Mouse (Mus musculus): ENCODE measurements at regions not wholly inside any gene's neighbourhood (a gene's known extent, or its start where the extent isn't known, plus 50 kb on each side); places are given as distances from the start of the nearest gene placed in this dataset.
"Not testable (repeated sequence)": the region's sequence is repeated elsewhere in the genome, so short reads cannot be mapped to it uniquely, and the experiment has no call there.

- not testable (repeated sequence) for DNase-seq (ENCODE audit: low spot score in 2 of 2)
These were observed 639.2 kb upstream of the Olfr1507 start for GRCm38 (mm10) chr14:53134783-53135182.

- peak; percentile 11 to 14 for DNase-seq (ENCODE audit: low spot score in 2 of 2)
These were observed 636.8 kb upstream of the Olfr1507 start for GRCm38 (mm10) chr14:53132390-53132789.

- peak; percentile 31 to 55 for DNase-seq (ENCODE audit: low spot score in 2 of 2)
These were observed 626.2 kb upstream of the Olfr1507 start for GRCm38 (mm10) chr14:53121704-53122103.

GRCm38 (mm10) chr14:53109732-53110131, 614.2 kb upstream of the Olfr1507 start:
- not testable (repeated sequence) for DNase-seq (ENCODE audit: low spot score in 2 of 2)

GRCm38 (mm10) chr14:53101362-53101761, 605.8 kb upstream of the Olfr1507 start:
- not testable (repeated sequence) for DNase-seq (ENCODE audit: low spot score in 2 of 2)

- not testable (repeated sequence) for DNase-seq (ENCODE audit: low spot score in 2 of 2)
These were observed 595.4 kb upstream of the Olfr1507 start for GRCm38 (mm10) chr14:53090921-53091320.

- DNase-seq (ENCODE audit: low spot score in 2 of 2) = not testable (repeated sequence)
These were observed 586.3 kb upstream of the Olfr1507 start for GRCm38 (mm10) chr14:53081853-53082252.

GRCm38 (mm10) chr14:53081024-53081711, 585.6 kb upstream of the Olfr1507 start:
- DNase-seq (ENCODE audit: low spot score in 2 of 2) = not testable (repeated sequence)

GRCm38 (mm10) chr14:53080556-53080955, 585.0 kb upstream of the Olfr1507 start:
- DNase-seq (ENCODE audit: low spot score in 2 of 2) = not testable (repeated sequence)

- DNase-seq (ENCODE audit: low spot score in 2 of 2) = not testable (repeated sequence)
These were observed 580.4 kb upstream of the Olfr1507 start for GRCm38 (mm10) chr14:53075937-53076336.

- not testable (repeated sequence) for DNase-seq (ENCODE audit: low spot score in 2 of 2)
These were observed 577.6 kb upstream of the Olfr1507 start for GRCm38 (mm10) chr14:53073126-53073525.

- DNase-seq (ENCODE audit: low spot score in 2 of 2) = not testable (repeated sequence)
These were observed 577.0 kb upstream of the Olfr1507 start for GRCm38 (mm10) chr14:53072502-53072901.

GRCm38 (mm10) chr14:53054439-53054838, 558.9 kb upstream of the Olfr1507 start:
- DNase-seq (ENCODE audit: low spot score in 2 of 2) = not testable (repeated sequence)

GRCm38 (mm10) chr14:53053465-53054123, 558.0 kb upstream of the Olfr1507 start:
- DNase-seq (ENCODE audit: low spot score in 2 of 2) = not testable (repeated sequence)

GRCm38 (mm10) chr14:53047683-53048082, 552.1 kb upstream of the Olfr1507 start:
- DNase-seq (ENCODE audit: low spot score in 2 of 2) = not testable (repeated sequence)

- not testable (repeated sequence) for DNase-seq (ENCODE audit: low spot score in 2 of 2)
These were observed 551.4 kb upstream of the Olfr1507 start for GRCm38 (mm10) chr14:53046975-53047374.

- peak in 1 of 2 experiments; percentile 5 for DNase-seq (ENCODE audit: low spot score in 2 of 2)
These were observed 549.8 kb upstream of the Olfr1507 start for GRCm38 (mm10) chr14:53045331-53045730.

- DNase-seq (ENCODE audit: low spot score in 2 of 2) = not testable (repeated sequence)
These were observed 548.6 kb upstream of the Olfr1507 start for GRCm38 (mm10) chr14:53044101-53044500.

- not testable (repeated sequence) for DNase-seq (ENCODE audit: low spot score in 2 of 2)
These were observed 546.5 kb upstream of the Olfr1507 start for GRCm38 (mm10) chr14:53042016-53042415.

GRCm38 (mm10) chr14:53039475-53039874, 543.9 kb upstream of the Olfr1507 start:
- DNase-seq (ENCODE audit: low spot score in 2 of 2) = peak in 1 of 2 experiments; percentile 4

GRCm38 (mm10) chr14:53034940-53035339, 539.4 kb upstream of the Olfr1507 start:
- not testable (repeated sequence) for DNase-seq (ENCODE audit: low spot score in 2 of 2)

GRCm38 (mm10) chr14:53033221-53033620, 537.7 kb upstream of the Olfr1507 start:
- DNase-seq (ENCODE audit: low spot score in 2 of 2) = not testable (repeated sequence)

- not testable (repeated sequence) for DNase-seq (ENCODE audit: low spot score in 2 of 2)
These were observed 536.9 kb upstream of the Olfr1507 start for GRCm38 (mm10) chr14:53032498-53032897.
